Mouse (Mus musculus) embryonic facial prominence, embryonic 12.5 days (tissue): ENCODE measurements around the gene Hfm1. TPM values are rescaled to one million over a fixed set of nuclear protein-coding genes. Genes with fewer than 3 reads are reported as not detected.

ENCODE experiments used
- ATAC-seq: fragments of 200-750 bp; cut with Nextera tagmentation; 2 replicates; pipeline ENCODE4 v1.8.0; 2017; ENCODE audit not compliant: insufficient number of reproducible peaks, insufficient read depth, low FRiP score, low TSS enrichment
- H3K27ac ChIP-seq: fragments of 300-500 bp; sonication (generic); 2 replicates; pipeline ENCODE4 v1.5.1; 2016; ENCODE audit warnings: mild to moderate bottlenecking
- H3K27me3 ChIP-seq: fragments of 300-500 bp; sonication (generic); 2 replicates; pipeline ENCODE4 v1.6.1; 2016; ENCODE audit warnings: mild to moderate bottlenecking, moderate library complexity
- H3K36me3 ChIP-seq: fragments of 300-500 bp; sonication (generic); 2 replicates; pipeline ENCODE4 v1.6.1; 2016; ENCODE audit warnings: mild to moderate bottlenecking
- H3K4me1 ChIP-seq: fragments of 300-500 bp; sonication (generic); 2 replicates; pipeline ENCODE4 v1.6.1; 2016
- H3K4me2 ChIP-seq: fragments of 300-500 bp; sonication (generic); replicated peaks from 2 replicates; pipeline ENCODE4 v1.6.1; 2016; ENCODE audit warnings: mild to moderate bottlenecking, moderate library complexity
- H3K4me3 ChIP-seq: fragments of 300-500 bp; sonication (generic); 2 replicates; pipeline ENCODE4 v1.5.1; 2016; ENCODE audit warnings: mild to moderate bottlenecking
- H3K9ac ChIP-seq: fragments of 300-500 bp; sonication (generic); 2 replicates; pipeline ENCODE4 v1.6.1; 2016; ENCODE audit warnings: mild to moderate bottlenecking, moderate library complexity
- H3K9me3 ChIP-seq: fragments of 300-500 bp; sonication (generic); 2 replicates; pipeline ENCODE4 v1.6.1; 2016; ENCODE audit warnings: mild to moderate bottlenecking, moderate library complexity
- WGBS: fragments of 180-500 bp; shearing (Covaris S2); methylation state at CpG from one replicate; pipeline ENCODE4 v1.1.7; 2016; 5-methylcytosine and 5-hydroxymethylcytosine counted together
- polyA plus RNA-seq: library from polyadenylated mRNA; unstranded; fragments of >200 nt; fragmentation: Nextera tagmentation; extraction: Ambion mirVana; gene quantifications from 2 replicates; pipeline ENCODE4 v1.2.1, GENCODE M21; 2016

Gene Hfm1
- polyA plus RNA-seq, 1 experiment from 2014 or later, result 3.3 TPM

DNA sequence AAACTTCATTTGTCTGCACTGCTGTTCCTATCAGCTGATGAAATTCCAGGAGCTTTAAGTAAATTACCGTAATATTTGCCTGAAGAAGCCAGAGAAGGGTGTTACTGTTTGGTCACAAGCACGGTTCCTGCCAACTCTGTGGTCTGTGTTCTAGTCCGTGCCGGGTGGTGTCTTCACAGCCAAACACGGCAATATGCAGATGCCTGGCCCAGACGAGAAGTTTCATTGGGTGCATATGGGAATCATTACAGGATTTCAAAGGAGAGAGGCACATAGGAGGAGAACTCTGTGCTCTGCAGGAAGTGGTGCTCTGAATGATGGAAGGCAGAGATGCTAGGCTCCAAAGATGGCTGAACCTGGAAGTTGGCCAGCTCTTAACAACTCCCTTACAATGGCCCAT is 94.7 kb downstream of the Hfm1 start:
- H3K4me1 ChIP-seq, result peaks cover 4% of the 10 kb centered on the region; the same call in 1 of the 2 replicates
- ATAC-seq, result no peak
- no peak overlapping the region for H3K4me3 ChIP-seq
- H3K4me2 ChIP-seq, result no peak overlapping the region
- no peaks in the 10 kb centered on the region for H3K27me3 ChIP-seq
- H3K9ac ChIP-seq, result no peak overlapping the region
- H3K36me3 ChIP-seq, result no peaks in the 10 kb centered on the region
- 33% methylated on average over 6 of the region's 6 CpGs for WGBS
- no peak overlapping the region for H3K27ac ChIP-seq
- no peaks in the 10 kb centered on the region for H3K9me3 ChIP-seq

DNA sequence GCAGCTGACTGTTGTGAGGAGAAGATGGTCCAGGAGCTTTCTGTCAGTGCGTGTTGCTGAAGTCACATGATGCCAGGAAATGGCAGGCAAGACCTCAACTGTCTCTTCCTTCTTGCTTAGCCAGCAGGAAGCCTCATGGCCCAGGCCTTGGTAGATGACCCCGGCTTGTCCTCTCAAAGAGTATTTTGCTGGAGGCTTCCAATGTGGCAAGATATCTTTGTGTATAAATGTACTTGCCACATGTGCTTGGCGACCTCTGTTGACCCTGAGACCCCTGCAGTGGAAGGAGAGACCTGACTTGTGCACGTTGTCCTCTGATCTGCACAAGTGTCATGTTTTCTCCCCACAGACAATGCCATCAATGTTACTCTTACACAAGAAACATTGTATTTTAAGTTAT is 95.3 kb downstream of the Hfm1 start:
- Histone ChIP-seq H3K4me3 (no peak overlapping the region), H3K27me3 (no peaks in the 10 kb centered on the region), H3K27ac (no peak overlapping the region), H3K9ac (no peak overlapping the region), H3K4me1 (peaks cover 4% of the 10 kb centered on the region; the same call in 1 of the 2 replicates), H3K9me3 (no peaks in the 10 kb centered on the region), H3K4me2 (no peak overlapping the region), H3K36me3 (no peaks in the 10 kb centered on the region)
- ATAC-seq, result no peak
- 43% methylated on average over 4 of the region's 4 CpGs for WGBS

DNA sequence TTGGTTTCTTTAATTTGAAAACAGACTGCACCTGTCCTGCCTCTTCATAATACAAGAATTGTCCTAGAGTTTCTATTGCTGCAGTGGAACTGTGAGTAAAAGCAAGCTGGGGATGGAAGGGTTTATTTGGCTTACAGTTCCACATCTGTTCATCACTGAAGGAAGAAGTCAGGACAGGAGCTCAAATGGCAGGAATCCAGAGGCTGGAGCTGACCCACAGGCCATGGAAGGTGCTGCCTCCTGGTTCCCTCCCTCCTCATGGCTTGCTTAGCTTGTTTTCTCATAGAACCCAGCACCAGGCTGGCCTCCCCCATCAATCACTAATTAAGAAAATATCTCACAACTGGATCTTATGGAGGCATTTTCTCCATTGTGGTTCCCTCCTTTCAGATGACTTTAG is 99.4 kb downstream of the Hfm1 start:
- Histone ChIP-seq H3K9ac (no peak overlapping the region), H3K27ac (no peak overlapping the region), H3K9me3 (no peaks in the 10 kb centered on the region), H3K4me1 (no peaks in the 10 kb centered on the region), H3K27me3 (no peaks in the 10 kb centered on the region), H3K36me3 (no peaks in the 10 kb centered on the region), H3K4me3 (no peak overlapping the region), H3K4me2 (no peak overlapping the region)
- ATAC-seq, result no peak

DNA sequence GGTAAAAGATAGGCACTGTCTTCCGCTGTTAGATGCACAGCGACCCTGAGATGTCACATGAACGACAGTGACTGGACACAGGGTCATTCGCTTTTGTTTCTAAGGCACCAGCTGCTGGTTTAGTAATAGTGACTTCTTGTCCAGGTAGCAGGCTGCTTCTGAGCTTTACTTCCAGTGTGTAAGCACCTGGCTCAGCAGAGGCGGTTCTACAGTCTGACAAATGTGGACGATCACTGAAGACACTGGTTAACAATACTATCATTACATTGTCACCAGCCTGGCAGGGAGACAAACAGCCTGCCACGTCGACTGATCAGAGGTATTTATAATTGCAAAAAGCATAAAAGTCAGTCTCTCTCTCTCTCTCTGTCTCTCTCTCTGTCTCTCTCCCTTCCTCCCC is 100.1 kb downstream of the Hfm1 start:
- no peak for ATAC-seq
- Histone ChIP-seq H3K9ac (no peak overlapping the region), H3K9me3 (no peaks in the 10 kb centered on the region), H3K36me3 (no peaks in the 10 kb centered on the region), H3K27me3 (no peaks in the 10 kb centered on the region), H3K27ac (no peak overlapping the region), H3K4me1 (no peaks in the 10 kb centered on the region), H3K4me3 (no peak overlapping the region), H3K4me2 (no peak overlapping the region)
- 65% methylated on average over 8 of the region's 8 CpGs for WGBS

DNA sequence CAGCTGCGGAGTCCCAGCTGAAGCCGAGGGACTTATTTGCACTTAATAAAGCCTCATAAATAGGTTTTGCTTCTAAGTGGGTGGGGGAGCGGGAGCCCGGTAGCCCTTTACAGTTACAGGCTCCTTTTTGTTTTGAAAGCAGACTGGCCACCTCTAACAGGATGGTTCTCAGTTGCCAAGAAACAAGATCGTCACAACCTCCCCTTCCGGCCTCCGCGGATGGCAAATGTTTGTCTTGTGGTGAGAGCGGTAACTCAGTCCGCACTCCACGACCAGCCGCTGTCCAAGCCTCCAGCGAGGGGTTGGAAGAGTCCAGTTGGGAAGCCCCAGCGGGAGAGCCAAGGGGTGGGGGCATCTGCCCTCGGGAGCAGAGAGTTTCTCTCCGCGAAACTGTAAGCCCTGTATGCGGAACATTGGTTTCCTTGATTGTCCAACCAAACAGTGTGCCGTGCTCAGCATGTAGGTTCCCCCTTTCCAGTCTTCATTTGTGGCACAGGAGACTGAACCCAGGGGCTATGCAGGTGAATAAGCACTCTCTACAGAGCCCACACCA is 100.7 kb downstream of the Hfm1 start:
- Histone ChIP-seq H3K9me3 (no peaks in the 10 kb centered on the region), H3K4me1 (no peaks in the 10 kb centered on the region), H3K9ac (no peak overlapping the region), H3K27ac (no peak overlapping the region), H3K4me3 (peak overlapping the region; percentile 35), H3K4me2 (peak overlapping the region; percentile 63), H3K36me3 (no peaks in the 10 kb centered on the region), H3K27me3 (no peaks in the 10 kb centered on the region)
- WGBS, result 10% methylated on average over 19 of the region's 19 CpGs
- ATAC-seq, result peak; percentile 60; the same call in 1 of the 2 replicates

DNA sequence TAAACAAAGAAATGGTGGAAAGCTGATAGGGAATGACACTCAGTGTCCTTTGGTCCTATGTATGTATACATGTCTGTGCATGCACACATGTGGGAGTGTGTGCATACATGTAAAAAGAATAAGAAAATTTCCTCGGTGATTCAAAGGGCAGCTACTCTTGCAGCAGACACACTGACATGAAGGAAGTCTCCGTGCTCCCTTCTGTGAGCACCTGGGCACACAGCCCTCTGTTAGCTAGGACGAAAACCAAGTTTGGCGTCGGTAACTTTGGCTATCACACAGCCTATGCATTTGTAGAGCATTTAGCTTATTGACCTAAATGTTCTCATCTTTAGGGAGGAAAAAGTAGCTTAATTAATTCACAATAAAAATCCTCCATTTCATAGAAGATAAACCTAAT is 101.4 kb downstream of the Hfm1 start:
- no peaks in the 10 kb centered on the region for H3K36me3 ChIP-seq
- no peak for ATAC-seq
- WGBS, result 86% methylated on average over 5 of the region's 5 CpGs
- no peaks in the 10 kb centered on the region for H3K4me1 ChIP-seq
- no peak overlapping the region for H3K4me3 ChIP-seq
- H3K9ac ChIP-seq, result no peak overlapping the region
- H3K27me3 ChIP-seq, result no peaks in the 10 kb centered on the region
- H3K27ac ChIP-seq, result no peak overlapping the region
- no peaks in the 10 kb centered on the region for H3K9me3 ChIP-seq
- H3K4me2 ChIP-seq, result peak overlapping the region; percentile 63; the same call in 1 of the 2 replicates

DNA sequence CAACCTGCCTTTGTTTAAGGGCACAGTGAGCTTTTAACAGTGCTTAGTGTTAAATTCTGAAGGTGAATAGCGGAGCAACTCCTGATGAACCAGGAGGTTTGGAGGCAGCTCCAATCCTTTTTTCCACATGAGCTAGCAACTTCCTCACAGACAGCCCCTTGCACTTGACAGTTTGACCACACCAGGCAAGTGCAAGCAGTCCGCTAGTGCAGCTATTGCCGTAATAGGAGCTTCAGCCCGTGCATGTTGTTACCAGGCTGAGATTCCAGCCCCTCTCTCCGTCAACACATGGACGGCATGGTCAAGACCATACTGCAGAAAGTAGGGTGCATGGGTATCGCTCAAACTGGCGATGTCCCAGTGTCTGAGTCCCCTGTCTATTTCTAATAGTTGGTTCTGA is 106.5 kb downstream of the Hfm1 start:
- H3K4me1 ChIP-seq, result no peaks in the 10 kb centered on the region
- H3K9ac ChIP-seq, result no peak overlapping the region
- H3K27me3 ChIP-seq, result peaks cover 8% of the 10 kb centered on the region
- WGBS, result 83% methylated on average over 8 of the region's 8 CpGs
- H3K4me2 ChIP-seq, result no peak overlapping the region
- no peak overlapping the region for H3K27ac ChIP-seq
- H3K9me3 ChIP-seq, result no peaks in the 10 kb centered on the region
- no peaks in the 10 kb centered on the region for H3K36me3 ChIP-seq
- ATAC-seq, result no peak
- no peak overlapping the region for H3K4me3 ChIP-seq

DNA sequence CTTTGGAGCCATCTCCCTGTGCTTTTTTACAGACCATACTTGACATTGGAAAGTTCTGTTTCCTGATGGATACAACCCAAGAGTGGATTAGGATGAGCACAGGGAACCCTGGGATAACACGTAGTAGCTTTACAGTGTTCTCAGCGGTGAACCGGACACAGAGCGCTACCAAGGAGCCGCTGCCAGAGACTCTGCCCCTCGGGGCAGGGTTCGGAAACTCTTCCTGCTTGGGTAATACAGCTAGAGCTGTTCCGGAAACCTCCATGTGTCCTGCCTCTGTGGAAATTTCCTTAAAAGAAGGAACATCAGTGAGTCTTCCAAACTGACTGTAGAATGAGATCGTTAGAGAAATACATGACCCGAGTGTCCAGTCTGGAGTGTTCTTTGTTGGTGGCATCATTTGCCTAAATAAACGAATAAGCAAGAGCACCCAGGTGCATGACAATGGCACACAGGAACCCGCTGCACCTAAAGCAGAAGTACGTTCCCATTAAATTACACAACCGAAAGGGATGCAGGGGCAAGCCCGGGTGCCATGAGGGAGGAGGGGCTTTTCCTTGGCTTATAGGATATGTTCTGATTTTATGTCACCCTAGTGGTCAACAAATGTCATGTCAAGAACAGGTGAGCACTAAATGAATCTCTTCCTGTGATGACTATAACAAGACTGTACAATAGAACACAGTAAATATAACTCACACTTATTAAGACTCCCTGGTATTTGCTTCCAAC is 110.0 kb downstream of the Hfm1 start:
- peaks cover 16% of the 10 kb centered on the region for H3K27me3 ChIP-seq
- H3K36me3 ChIP-seq, result no peaks in the 10 kb centered on the region
- peaks cover 5% of the 10 kb centered on the region; the same call in 1 of the 2 replicates for H3K4me1 ChIP-seq
- ATAC-seq, result no peak
- no peaks in the 10 kb centered on the region for H3K9me3 ChIP-seq
- H3K4me2 ChIP-seq, result peak overlapping the region; percentile 38
- 54% methylated on average over 15 of the region's 15 CpGs for WGBS
- H3K9ac ChIP-seq, result no peak overlapping the region
- H3K4me3 ChIP-seq, result peak overlapping the region; percentile 10; the same call in 1 of the 2 replicates
- H3K27ac ChIP-seq, result no peak overlapping the region

DNA sequence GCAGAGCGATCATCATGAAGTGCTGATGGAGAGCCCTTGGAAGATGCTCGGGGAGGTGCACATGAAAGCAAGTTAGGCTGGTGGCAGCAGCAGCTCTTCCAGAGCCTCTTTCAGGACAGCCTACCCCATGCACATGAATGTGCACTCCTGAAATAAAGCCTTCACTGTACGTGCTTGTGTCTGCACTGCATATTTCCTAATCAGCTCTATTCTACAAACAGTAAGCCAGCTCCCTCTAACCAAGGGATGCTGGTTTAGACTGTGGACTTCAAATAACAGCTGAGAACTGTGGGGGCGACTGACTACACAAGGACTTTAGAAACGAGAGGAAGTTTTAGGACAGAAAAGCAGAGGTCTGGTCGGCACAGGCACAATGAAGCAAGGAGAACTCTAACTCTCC is 111.5 kb downstream of the Hfm1 start:
- H3K9ac ChIP-seq, result no peak overlapping the region
- H3K4me1 ChIP-seq, result peaks cover 9% of the 10 kb centered on the region; the same call in 1 of the 2 replicates
- no peaks in the 10 kb centered on the region for H3K9me3 ChIP-seq
- no peak overlapping the region for H3K4me3 ChIP-seq
- no peak overlapping the region for H3K27ac ChIP-seq
- 73% methylated on average over 6 of the region's 6 CpGs for WGBS
- no peak overlapping the region for H3K4me2 ChIP-seq
- peaks cover 16% of the 10 kb centered on the region for H3K27me3 ChIP-seq
- no peaks in the 10 kb centered on the region for H3K36me3 ChIP-seq
- no peak for ATAC-seq

DNA sequence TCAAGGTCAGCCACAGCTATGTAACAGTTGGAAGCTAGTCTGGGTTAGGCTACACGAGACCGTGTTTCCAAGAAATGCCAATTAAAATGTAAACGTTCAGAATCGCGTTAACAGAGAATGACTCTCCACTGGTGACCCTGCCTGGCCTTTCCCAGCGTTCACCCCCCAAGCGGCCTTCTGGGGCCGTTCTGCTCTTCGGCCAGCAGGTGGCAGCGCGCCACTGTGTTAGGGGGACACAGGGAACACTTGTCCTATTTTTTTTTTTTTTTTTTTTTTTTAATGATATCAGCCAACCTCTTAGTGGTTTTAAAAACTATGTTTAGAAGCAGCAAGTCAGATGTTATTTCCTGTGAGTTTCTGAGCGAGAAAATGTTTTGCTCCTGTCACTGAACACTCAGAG is 123.0 kb downstream of the Hfm1 start:
- WGBS, result 4% methylated on average over 12 of the region's 12 CpGs
- peaks cover 11% of the 10 kb centered on the region for H3K4me1 ChIP-seq
- no peaks in the 10 kb centered on the region for H3K36me3 ChIP-seq
- H3K4me3 ChIP-seq, result no peak overlapping the region
- H3K9ac ChIP-seq, result no peak overlapping the region
- 0 out of 2 replicates have a peak, but pooled peaks cover 5% of the 10 kb centered on the region for H3K27me3 ChIP-seq
- no peak for ATAC-seq
- H3K27ac ChIP-seq, result no peak overlapping the region
- no peaks in the 10 kb centered on the region for H3K9me3 ChIP-seq
- no peak overlapping the region for H3K4me2 ChIP-seq

DNA sequence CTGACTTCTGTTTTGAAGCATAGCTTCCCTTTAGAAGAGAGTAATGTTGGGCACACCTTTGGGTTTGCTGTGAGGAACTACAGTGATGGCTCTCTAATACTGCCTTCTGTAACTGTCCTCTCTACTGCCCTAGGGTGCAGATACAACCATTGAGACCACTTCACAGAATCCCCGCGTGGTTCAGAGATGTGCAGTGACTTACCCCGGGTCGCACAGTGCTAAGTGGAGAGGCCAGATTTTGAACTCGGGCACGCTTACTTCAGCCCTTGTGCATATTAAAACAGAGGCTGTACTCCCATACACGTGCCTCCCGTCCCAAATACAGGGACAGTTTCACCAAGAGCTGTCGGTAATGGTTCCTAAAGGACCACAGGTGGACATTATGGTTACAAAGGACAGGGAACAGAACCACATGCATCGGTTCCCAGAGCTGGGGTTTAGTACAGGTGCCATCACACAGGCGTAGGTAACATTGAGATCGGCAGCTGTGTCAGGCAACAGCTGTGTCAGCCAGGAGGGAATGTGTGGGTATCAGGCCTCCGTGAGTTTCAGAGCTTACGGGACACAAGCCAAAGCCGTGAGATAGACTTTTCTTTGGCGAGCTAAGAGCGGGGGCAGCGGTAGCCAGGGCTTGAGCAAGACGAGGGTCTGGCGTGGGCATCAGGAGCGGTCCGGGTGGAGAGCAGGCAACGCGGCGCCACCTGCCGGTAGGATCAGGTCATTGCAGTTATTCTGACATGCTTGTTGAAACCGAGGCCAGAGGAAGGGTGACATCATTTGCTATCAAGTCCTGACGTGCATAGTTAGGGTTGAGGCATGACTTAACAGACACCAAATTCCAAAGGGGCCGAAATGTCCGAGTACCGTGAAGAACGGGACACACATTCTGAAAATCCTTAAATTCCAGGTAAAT is 124.0 kb downstream of the Hfm1 start:
- Histone ChIP-seq H3K9ac (0 out of 2 replicates have a peak overlapping the region, but pooled peaks have one; percentile 30), H3K27ac (no peak overlapping the region), H3K9me3 (no peaks in the 10 kb centered on the region), H3K27me3 (0 out of 2 replicates have a peak, but pooled peaks cover 5% of the 10 kb centered on the region), H3K36me3 (no peaks in the 10 kb centered on the region), H3K4me1 (peaks cover 11% of the 10 kb centered on the region), H3K4me2 (peak overlapping the region; percentile 55), H3K4me3 (peak overlapping the region; percentile 32)
- 5% methylated on average over 32 of the region's 32 CpGs for WGBS
- ATAC-seq, result peak; percentile 36; the same call in 1 of the 2 replicates
